ENCODE assay signal across 8 mouse cellular contexts in the genomic region with DNA sequence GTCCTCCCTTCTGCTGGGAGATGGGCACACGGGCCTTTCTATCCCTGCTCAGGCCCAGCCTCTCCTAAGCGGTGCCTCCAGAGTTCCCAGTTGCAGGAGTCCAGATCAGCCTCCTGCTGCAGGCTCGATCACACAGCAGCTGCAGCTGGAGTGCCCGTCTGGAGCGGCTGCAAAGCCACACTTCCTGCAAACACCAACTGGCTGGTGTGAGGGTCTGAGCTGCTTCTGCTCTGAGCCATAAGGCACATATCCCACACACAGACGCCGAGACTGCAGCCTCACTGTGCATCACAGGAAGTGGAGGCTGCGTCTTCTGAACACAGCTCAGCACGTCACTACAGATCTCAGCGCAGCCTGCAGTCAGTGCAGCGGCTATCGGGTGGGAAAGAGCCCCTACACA. TPM values are rescaled to one million over a fixed set of nuclear protein-coding genes. Genes with fewer than 3 reads are reported as not detected.
DNase-seq lines count a peak whose midpoint lies in the region; TF ChIP-seq lines count a peak whose summit lies in the region.

No protein-coding gene starts in this region.

- peak; percentile 65 for DNase-seq in layer of hippocampus, adult 11-12 months (ENCODE audit: low spot score)
- DNase-seq in layer of hippocampus, adult 9-10 months (ENCODE audit: low spot score): no peak
- peak; percentile 59 for DNase-seq in brain, embryonic 14.5 days (ENCODE audit: low read depth)
- no peak for DNase-seq in hindbrain, embryonic 10.5 days (ENCODE audit: low spot score)
- DNase-seq in liver: peak; percentile 33
- peak; percentile 29 for DNase-seq in right cerebral cortex, postnatal 4 days
- DNase-seq in c-Kit-positive CD71-positive TER-119-positive erythroid progenitor cells, embryonic 14.5 days (ENCODE audit: low spot score): no peak
- DNase-seq in gastrocnemius, adult 18-20 months (ENCODE audit: low spot score): no peak

- no peak for TF ChIP-seq CTCF in brain, embryonic 14.5 days (IDR thresholded peaks at IDR 0.05; ENCODE audit: borderline replicate concordance, extremely low read depth, insufficient read depth, insufficient read length)

- peaks cover 63% of the 10 kb centered on the region for H3K4me1 ChIP-seq in hindbrain, embryonic 10.5 days (replicated peaks)

- peak overlapping the region; percentile 16; the same call in 1 of the 2 replicates for H3K27ac ChIP-seq in hindbrain, embryonic 10.5 days

- H3K9me3 ChIP-seq in hindbrain, embryonic 10.5 days: no peaks in the 10 kb centered on the region

- H3K36me3 ChIP-seq in hindbrain, embryonic 10.5 days: no peaks in the 10 kb centered on the region

- 68% methylated on average over 12 of the region's 12 CpGs for WGBS in hindbrain, embryonic 10.5 days

- H3K27me3 ChIP-seq in hindbrain, embryonic 10.5 days (ENCODE audit: insufficient read depth, poor library complexity, severe bottlenecking): peaks cover 63% of the 10 kb centered on the region

- no peak for TF ChIP-seq POLR2A in brain, embryonic 14.5 days (IDR thresholded peaks at IDR 0.05; ENCODE audit: borderline replicate concordance, extremely low read depth, insufficient read depth, insufficient read length, poor library complexity, severe bottlenecking)

- H3K4me3 ChIP-seq in hindbrain, embryonic 10.5 days: no peak overlapping the region

RNA-seq across cellular contexts. Expression of gene Cbfa2t3, which starts 32.1 kb away (rescaled TPM):
- 9.5 and 30.2 TPM in 2 replicates for polyA plus RNA-seq in brain, embryonic 14.5 days (2012; rRNA removed)
- polyA plus RNA-seq in hindbrain, embryonic 10.5 days (2016; fragmentation: Nextera tagmentation; extraction: Ambion mirVana): 2.2 and 5.4 TPM in 2 replicates
- 10 to 100 TPM; 16.1 to 25.9 TPM for total RNA-seq in gastrocnemius, adult 18-20 months (2021)

RNA-seq across cellular contexts. Expression of gene Pabpn1l, which starts 44.3 kb away (rescaled TPM):
- 0.07 TPM in 1 of 2 replicates, not detected in the other for polyA plus RNA-seq in brain, embryonic 14.5 days (2012; rRNA removed)
- polyA plus RNA-seq in hindbrain, embryonic 10.5 days (2016; fragmentation: Nextera tagmentation; extraction: Ambion mirVana): not detected in 2 replicates
- not detected for total RNA-seq in gastrocnemius, adult 18-20 months (2021)

RNA-seq across cellular contexts. Expression of gene Trappc2l, which starts 55.4 kb away (rescaled TPM):
- polyA plus RNA-seq in brain, embryonic 14.5 days (2012; rRNA removed): 132 and 142 TPM in 2 replicates
- 53.3 and 68.5 TPM in 2 replicates for polyA plus RNA-seq in hindbrain, embryonic 10.5 days (2016; fragmentation: Nextera tagmentation; extraction: Ambion mirVana)
- 10 to 100 TPM; 39.9 to 46.1 TPM for total RNA-seq in gastrocnemius, adult 18-20 months (2021)

RNA-seq across cellular contexts. Expression of gene Galns, which starts 55.6 kb away (rescaled TPM):
- 5.9 and 8.2 TPM in 2 replicates for polyA plus RNA-seq in brain, embryonic 14.5 days (2012; rRNA removed)
- 7.1 and 7.2 TPM in 2 replicates for polyA plus RNA-seq in hindbrain, embryonic 10.5 days (2016; fragmentation: Nextera tagmentation; extraction: Ambion mirVana)
- total RNA-seq in gastrocnemius, adult 18-20 months (2021): 1 to 10 TPM; 1.0 to 1.1 TPM

Comparison
In these comparisons a context has a peak if more than half of its experiments do, and no peak if none do; other contexts are left out.
1. DNase-seq: peak in layer of hippocampus, adult 11-12 months (single experiment), brain, embryonic 14.5 days (single experiment), liver (single experiment) and right cerebral cortex, postnatal 4 days (single experiment); none in layer of hippocampus, adult 9-10 months (single experiment), hindbrain, embryonic 10.5 days (single experiment), c-Kit-positive CD71-positive TER-119-positive erythroid progenitor cells, embryonic 14.5 days (single experiment) and gastrocnemius, adult 18-20 months (single experiment).